Mouse (Mus musculus): ENCODE measurements around the gene Cachd1. TPM values are rescaled to one million over a fixed set of nuclear protein-coding genes. Genes with fewer than 3 reads are reported as not detected.
A peak's percentile ranks its signal among the peaks of the same experiment; 100 is the strongest.

Cachd1 gene
- polyA plus RNA-seq, 1 experiment from 2014 or later = 7.0 TPM

DNA sequence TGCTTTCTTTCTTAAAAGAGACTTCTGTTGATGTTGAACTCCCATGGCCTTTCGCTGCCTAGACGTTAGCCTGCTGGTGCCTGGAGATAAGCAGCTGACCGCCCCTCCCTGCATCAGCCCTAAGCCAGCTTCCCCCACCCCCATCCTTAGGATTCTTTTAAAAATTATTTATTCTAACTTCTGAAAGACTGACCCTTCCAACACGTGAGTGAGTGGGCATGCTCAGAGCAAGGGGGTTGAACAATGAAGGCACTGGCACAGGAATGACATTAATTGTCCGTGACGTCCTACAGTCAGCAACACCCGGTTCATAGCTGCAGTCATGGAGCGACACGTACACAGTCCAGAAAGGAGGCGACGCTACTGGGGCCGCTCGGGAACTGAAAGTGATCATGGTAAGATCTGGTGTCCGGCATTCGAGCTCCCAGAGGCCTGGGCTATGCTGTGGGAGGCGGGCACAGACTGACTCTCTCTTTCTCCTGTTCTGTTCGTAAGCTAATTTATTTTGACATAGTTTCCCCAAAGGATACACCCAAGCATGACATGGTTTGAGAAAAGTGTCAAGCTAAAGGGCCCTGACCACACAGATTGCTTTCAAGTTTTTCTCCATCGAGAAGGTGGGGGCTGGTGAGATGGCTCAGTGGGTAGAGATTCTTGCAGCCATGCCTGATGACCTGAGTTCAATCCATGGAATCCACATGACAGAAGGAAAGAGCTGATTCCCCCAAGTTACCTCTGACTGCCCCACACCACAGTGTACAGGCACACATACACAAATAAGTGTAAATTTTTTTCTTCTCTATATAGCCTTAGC is 218.2 kb downstream of the Cachd1 start:
- TF ChIP-seq CTCF (IDR thresholded peaks at IDR 0.05; ENCODE audit: low read depth) (no peak), EP300 (optimal IDR thresholded peaks at IDR 0.05) (no peak)
- no peak overlapping the region for H3K9ac ChIP-seq (ENCODE audit: low read length)
- no peak overlapping the region for H3K27ac ChIP-seq (replicated peaks)
- H3K4me1 ChIP-seq (replicated peaks; ENCODE audit: control insufficient read depth, insufficient read depth) = no peaks in the 10 kb centered on the region
- peak; percentile 38; the same call in 1 of the 2 replicates for ATAC-seq (ENCODE audit: low FRiP score, low TSS enrichment)
- H3K4me3 ChIP-seq (ENCODE audit: low read depth, low read length) = no peak overlapping the region
- H3K27me3 ChIP-seq (ENCODE audit: control insufficient read depth, insufficient read depth, low read length) = no peaks in the 10 kb centered on the region
- H3K4me2 ChIP-seq (replicated peaks; ENCODE audit: low read depth) = no peak overlapping the region
- DNase-seq (ENCODE audit: low spot score) = no peak
- peaks cover 13% of the 10 kb centered on the region for H3K36me3 ChIP-seq (ENCODE audit: control insufficient read depth, insufficient read depth, low read length)
- no peaks in the 10 kb centered on the region for H3K9me3 ChIP-seq (ENCODE audit: control insufficient read depth, low read length)
- WGBS = 60% methylated on average over 18 of the region's 18 CpGs

DNA sequence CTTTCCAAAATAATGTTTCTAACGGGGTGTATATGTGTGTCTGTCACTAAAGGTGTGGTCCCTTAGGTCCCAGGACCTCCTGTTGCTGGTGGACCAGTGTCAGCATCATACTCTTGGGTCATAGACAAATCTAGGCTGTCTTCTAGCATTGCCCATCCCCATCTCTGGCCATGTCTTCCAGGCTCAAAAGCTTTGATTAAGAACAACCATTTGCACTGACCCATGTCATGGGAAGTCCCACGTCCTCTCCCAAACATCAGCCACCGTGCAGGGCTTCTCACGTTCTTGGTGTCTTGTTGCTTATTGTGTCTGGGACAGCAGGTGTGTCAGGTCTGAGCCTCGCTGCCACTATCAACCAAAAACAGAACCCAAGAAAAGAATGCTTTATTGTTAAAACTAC is 219.1 kb downstream of the Cachd1 start:
- no peak overlapping the region for H3K4me2 ChIP-seq (replicated peaks; ENCODE audit: low read depth)
- no peak overlapping the region for H3K9ac ChIP-seq (ENCODE audit: low read length)
- 85% methylated on average over 5 of the region's 5 CpGs for WGBS
- H3K4me1 ChIP-seq (replicated peaks; ENCODE audit: control insufficient read depth, insufficient read depth) = no peaks in the 10 kb centered on the region
- H3K4me3 ChIP-seq (ENCODE audit: low read depth, low read length) = no peak overlapping the region
- no peaks in the 10 kb centered on the region for H3K27me3 ChIP-seq (ENCODE audit: control insufficient read depth, insufficient read depth, low read length)
- no peaks in the 10 kb centered on the region for H3K9me3 ChIP-seq (ENCODE audit: control insufficient read depth, low read length)
- H3K27ac ChIP-seq (replicated peaks) = no peak overlapping the region
- H3K36me3 ChIP-seq (ENCODE audit: control insufficient read depth, insufficient read depth, low read length) = peaks cover 9% of the 10 kb centered on the region
- TF ChIP-seq EP300 (optimal IDR thresholded peaks at IDR 0.05) (no peak), CTCF (IDR thresholded peaks at IDR 0.05; ENCODE audit: low read depth) (no peak)
- ATAC-seq (ENCODE audit: low FRiP score, low TSS enrichment) (no peak), DNase-seq (ENCODE audit: low spot score) (no peak)

DNA sequence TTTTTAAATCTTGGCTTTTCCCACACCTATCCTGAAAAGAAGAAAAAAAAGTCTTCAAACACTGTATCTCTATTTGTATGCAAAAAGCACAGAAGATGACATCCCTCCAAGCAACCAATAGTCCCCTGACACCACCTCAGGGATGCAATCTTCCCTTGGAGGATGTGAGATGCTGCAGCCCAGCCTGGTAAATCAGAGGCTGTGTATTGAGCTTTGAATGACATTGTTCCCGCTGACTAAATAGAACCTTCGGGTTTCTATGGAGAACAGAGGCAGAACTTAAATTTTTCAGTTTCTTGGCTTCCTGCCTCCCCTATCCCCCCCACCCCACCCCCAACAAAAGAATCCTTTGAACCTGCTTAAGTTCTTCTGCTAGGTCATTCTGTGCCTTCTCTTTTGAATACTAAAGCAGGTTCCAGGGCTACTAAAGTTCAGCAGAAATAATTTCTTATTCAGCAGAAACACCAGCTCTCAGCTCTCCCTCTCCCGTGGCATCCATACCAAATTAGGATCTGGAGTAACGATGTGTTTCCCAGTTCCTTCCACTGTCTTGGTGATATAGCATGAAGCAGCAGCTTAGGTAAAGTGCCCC is 219.7 kb downstream of the Cachd1 start:
- Histone ChIP-seq H3K36me3 (ENCODE audit: control insufficient read depth, insufficient read depth, low read length) (peaks cover 9% of the 10 kb centered on the region), H3K4me2 (replicated peaks; ENCODE audit: low read depth) (no peak overlapping the region), H3K9ac (ENCODE audit: low read length) (no peak overlapping the region), H3K4me3 (ENCODE audit: low read depth, low read length) (no peak overlapping the region), H3K27me3 (ENCODE audit: control insufficient read depth, insufficient read depth, low read length) (no peaks in the 10 kb centered on the region), H3K27ac (replicated peaks) (no peak overlapping the region), H3K4me1 (replicated peaks; ENCODE audit: control insufficient read depth, insufficient read depth) (no peaks in the 10 kb centered on the region), H3K9me3 (ENCODE audit: control insufficient read depth, low read length) (no peaks in the 10 kb centered on the region)
- TF ChIP-seq EP300 (optimal IDR thresholded peaks at IDR 0.05) (no peak), CTCF (IDR thresholded peaks at IDR 0.05; ENCODE audit: low read depth) (no peak)
- DNase-seq (ENCODE audit: low spot score) = no peak
- WGBS = 85% methylated on average over 4 of the region's 4 CpGs
- ATAC-seq (ENCODE audit: low FRiP score, low TSS enrichment) = no peak

DNA sequence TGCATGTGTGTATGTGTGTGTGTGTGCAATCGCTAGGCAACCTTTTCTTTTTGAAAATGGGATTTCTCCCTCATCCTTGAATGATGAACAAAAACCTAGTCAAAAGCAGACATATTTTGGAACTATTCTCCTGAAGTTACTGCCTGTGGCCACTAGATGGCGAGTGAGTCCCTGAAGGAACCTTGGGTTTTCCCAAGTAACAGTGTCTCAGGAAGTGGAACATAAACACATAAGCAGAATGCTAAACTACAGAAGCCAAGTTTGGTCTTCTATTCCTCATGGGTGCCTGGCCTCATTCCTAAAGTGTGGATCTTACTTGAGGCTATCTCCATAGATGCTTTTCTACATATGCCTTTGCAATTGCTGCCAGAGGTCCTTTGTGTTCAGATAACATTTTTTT is 221.7 kb downstream of the Cachd1 start:
- no peak overlapping the region for H3K4me2 ChIP-seq (replicated peaks; ENCODE audit: low read depth)
- H3K27me3 ChIP-seq (ENCODE audit: control insufficient read depth, insufficient read depth, low read length) = no peaks in the 10 kb centered on the region
- TF ChIP-seq CTCF (IDR thresholded peaks at IDR 0.05; ENCODE audit: low read depth) (peak; percentile 96), EP300 (optimal IDR thresholded peaks at IDR 0.05) (no peak)
- H3K9ac ChIP-seq (ENCODE audit: low read length) = no peak overlapping the region
- peak; percentile 60 for DNase-seq (ENCODE audit: low spot score)
- no peak for ATAC-seq (ENCODE audit: low FRiP score, low TSS enrichment)
- no peak overlapping the region for H3K27ac ChIP-seq (replicated peaks)
- no peaks in the 10 kb centered on the region for H3K4me1 ChIP-seq (replicated peaks; ENCODE audit: control insufficient read depth, insufficient read depth)
- H3K4me3 ChIP-seq (ENCODE audit: low read depth, low read length) = no peak overlapping the region
- H3K9me3 ChIP-seq (ENCODE audit: control insufficient read depth, low read length) = no peaks in the 10 kb centered on the region
- H3K36me3 ChIP-seq (ENCODE audit: control insufficient read depth, insufficient read depth, low read length) = peaks cover 6% of the 10 kb centered on the region; the same call in 1 of the 2 replicates
- WGBS = 18% methylated on average over 2 of the region's 2 CpGs

DNA sequence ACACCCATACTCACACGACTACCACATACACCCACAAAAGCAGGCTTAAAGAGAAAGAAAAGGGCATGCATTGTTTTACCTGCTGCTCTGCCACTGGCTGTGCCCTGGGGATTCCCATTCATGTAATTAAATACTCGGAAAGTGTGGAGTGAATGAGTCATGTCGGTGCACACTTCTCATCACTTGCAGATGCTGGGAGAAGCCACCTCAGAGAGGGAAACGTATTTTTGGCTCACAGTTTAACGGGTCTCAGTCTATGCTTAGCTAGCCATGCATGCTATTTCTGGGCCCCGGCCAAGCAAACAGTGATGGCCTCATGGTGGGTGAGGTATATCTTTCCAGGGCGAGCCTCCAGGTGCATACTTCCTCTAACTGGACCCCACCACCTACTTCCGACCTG is 222.4 kb downstream of the Cachd1 start:
- Histone ChIP-seq H3K4me3 (ENCODE audit: low read depth, low read length) (no peak overlapping the region), H3K36me3 (ENCODE audit: control insufficient read depth, insufficient read depth, low read length) (peaks cover 8% of the 10 kb centered on the region; the same call in 1 of the 2 replicates), H3K4me2 (replicated peaks; ENCODE audit: low read depth) (no peak overlapping the region), H3K27ac (replicated peaks) (no peak overlapping the region), H3K4me1 (replicated peaks; ENCODE audit: control insufficient read depth, insufficient read depth) (no peaks in the 10 kb centered on the region), H3K9me3 (ENCODE audit: control insufficient read depth, low read length) (no peaks in the 10 kb centered on the region), H3K27me3 (ENCODE audit: control insufficient read depth, insufficient read depth, low read length) (no peaks in the 10 kb centered on the region), H3K9ac (ENCODE audit: low read length) (no peak overlapping the region)
- ATAC-seq (ENCODE audit: low FRiP score, low TSS enrichment) (no peak), DNase-seq (ENCODE audit: low spot score) (no peak)
- 87% methylated on average over 8 of the region's 8 CpGs for WGBS
- TF ChIP-seq EP300 (optimal IDR thresholded peaks at IDR 0.05) (no peak), CTCF (IDR thresholded peaks at IDR 0.05; ENCODE audit: low read depth) (no peak)

DNA sequence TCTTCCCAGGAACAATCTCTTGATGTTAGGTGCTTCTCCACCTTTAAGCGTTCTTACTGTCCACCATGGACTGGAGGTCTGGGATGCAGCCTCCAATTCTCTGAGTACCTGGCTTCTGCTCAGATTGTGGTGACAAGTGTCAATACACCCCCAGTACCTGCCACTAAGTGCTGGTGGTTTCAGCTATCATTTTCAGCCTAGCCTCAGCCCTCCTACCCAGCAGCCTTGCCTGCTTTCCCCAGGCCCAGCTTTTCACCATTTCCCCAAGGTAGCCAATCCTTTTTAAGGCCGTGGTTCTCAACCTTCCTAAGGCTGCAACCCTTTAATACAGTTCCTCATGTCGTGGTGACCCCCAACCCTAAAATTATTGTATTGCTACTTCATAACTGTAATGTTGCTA is 224.1 kb downstream of the Cachd1 start:
- Histone ChIP-seq H3K4me2 (replicated peaks; ENCODE audit: low read depth) (no peak overlapping the region), H3K27ac (replicated peaks) (no peak overlapping the region), H3K27me3 (ENCODE audit: control insufficient read depth, insufficient read depth, low read length) (no peaks in the 10 kb centered on the region), H3K9ac (ENCODE audit: low read length) (no peak overlapping the region), H3K9me3 (ENCODE audit: control insufficient read depth, low read length) (no peaks in the 10 kb centered on the region), H3K4me1 (replicated peaks; ENCODE audit: control insufficient read depth, insufficient read depth) (no peaks in the 10 kb centered on the region), H3K4me3 (ENCODE audit: low read depth, low read length) (no peak overlapping the region), H3K36me3 (ENCODE audit: control insufficient read depth, insufficient read depth, low read length) (peaks cover 5% of the 10 kb centered on the region; the same call in 1 of the 2 replicates)
- no peak for ATAC-seq (ENCODE audit: low FRiP score, low TSS enrichment)
- 94% methylated on average over 3 of the region's 3 CpGs for WGBS
- no peak for DNase-seq (ENCODE audit: low spot score)
- TF ChIP-seq EP300 (optimal IDR thresholded peaks at IDR 0.05) (no peak), CTCF (IDR thresholded peaks at IDR 0.05; ENCODE audit: low read depth) (no peak)

All from stomach, postnatal 0 days (tissue).